Mouse (Mus musculus) urinary bladder, adult 2 months (tissue): Measurements from ENCODE around the gene Ankrd28. TPM values are rescaled to one million over a fixed set of nuclear protein-coding genes. Genes with fewer than 3 reads are reported as not detected.
"Not testable (repeated sequence)": the region's sequence is repeated elsewhere in the genome, so short reads cannot be mapped to it uniquely, and the experiment has no call there.

Experiments
- DNase-seq: peaks from one replicate; pipeline ENCODE4 v3.0.0; 2022; ENCODE audit warnings: low spot score
- polyA plus RNA-seq: library from polyadenylated mRNA; depleted of rRNA; stranded (reverse); fragments of >200 nt; gene quantifications from 2 replicates; pipeline ENCODE4 v1.2.3, GENCODE M21; 2012; rRNA removed

Gene Ankrd28
- 10.3 and 13.7 TPM in 2 replicates for polyA plus RNA-seq

- peak; percentile 91 for DNase-seq
Observed at GRCm38 (mm10) chr14:31830571-31831369, at the start of gene Ankrd28. Gene Ankrd28 (minus strand): TSS chr14:31830651.

DNA sequence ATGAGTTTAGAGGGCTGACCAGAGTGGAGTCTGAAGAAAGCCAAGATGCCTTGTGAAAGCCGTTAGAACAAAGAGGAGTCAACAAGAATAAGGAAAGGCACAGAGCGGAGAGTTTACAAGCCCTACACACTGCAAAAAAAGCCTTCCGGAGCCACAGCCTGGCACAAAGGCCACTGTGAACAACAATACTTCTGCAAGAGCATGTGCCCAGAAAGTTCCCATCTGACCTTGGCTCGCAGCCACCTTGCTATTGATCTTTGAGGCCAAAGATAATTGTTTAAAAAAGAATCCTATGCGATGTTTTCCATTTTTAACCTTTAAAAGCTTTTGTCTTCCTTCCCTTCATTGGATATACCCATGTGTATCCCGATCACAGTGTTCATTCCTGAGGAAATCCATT, 49.0 kb upstream of the Ankrd28 start:
- no peak for DNase-seq

DNA sequence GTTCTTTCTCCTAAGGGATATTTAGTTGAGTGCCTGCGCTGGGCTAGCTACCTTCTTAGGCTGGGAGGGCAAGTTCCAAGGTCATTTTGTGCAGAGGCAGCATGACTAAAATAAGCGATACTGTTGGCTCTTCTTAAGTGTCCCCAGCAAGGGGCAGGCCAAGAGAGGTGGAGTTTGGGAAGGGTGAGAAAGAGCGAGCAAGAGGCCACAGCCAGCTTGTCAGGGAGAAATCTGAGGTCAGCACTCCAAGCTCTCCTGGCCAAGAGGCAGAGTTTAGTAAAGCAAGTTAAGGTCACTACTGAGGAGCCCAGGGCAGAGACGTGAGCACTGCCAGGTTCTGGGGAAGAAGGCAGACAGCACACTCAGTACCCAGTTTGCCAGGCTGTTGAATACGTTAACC, 41.7 kb upstream of the Ankrd28 start:
- DNase-seq: no peak

- DNase-seq: no peak
Observed at GRCm38 (mm10) chr14:31870436-31870835, 40.0 kb upstream of the Ankrd28 start.

GRCm38 (mm10) chr14:31868591-31868990, 38.1 kb upstream of the Ankrd28 start:
- no peak for DNase-seq

DNA sequence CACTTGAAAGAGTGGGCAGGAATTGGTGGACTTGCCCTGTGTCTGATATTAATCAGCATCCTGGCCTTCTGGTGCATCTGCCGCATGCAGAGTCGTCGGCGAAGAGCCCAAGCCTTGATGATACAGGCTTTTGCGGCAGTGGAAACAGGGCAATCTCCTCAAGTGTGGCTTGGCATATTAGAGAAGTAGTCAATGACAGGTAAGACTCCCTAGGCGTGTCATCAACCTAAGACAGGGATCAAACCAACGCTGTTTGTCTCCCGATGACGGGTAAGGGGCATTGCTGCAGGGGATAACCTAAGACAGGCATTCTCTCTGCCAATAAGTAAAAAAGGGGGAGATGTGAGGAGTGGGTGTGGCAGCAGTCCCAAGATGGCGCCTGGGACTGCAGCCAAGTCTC, 35.9 kb upstream of the Ankrd28 start:
- not testable (repeated sequence) for DNase-seq

- no peak for DNase-seq
Observed at GRCm38 (mm10) chr14:31858679-31859078, 28.2 kb upstream of the Ankrd28 start.

DNA sequence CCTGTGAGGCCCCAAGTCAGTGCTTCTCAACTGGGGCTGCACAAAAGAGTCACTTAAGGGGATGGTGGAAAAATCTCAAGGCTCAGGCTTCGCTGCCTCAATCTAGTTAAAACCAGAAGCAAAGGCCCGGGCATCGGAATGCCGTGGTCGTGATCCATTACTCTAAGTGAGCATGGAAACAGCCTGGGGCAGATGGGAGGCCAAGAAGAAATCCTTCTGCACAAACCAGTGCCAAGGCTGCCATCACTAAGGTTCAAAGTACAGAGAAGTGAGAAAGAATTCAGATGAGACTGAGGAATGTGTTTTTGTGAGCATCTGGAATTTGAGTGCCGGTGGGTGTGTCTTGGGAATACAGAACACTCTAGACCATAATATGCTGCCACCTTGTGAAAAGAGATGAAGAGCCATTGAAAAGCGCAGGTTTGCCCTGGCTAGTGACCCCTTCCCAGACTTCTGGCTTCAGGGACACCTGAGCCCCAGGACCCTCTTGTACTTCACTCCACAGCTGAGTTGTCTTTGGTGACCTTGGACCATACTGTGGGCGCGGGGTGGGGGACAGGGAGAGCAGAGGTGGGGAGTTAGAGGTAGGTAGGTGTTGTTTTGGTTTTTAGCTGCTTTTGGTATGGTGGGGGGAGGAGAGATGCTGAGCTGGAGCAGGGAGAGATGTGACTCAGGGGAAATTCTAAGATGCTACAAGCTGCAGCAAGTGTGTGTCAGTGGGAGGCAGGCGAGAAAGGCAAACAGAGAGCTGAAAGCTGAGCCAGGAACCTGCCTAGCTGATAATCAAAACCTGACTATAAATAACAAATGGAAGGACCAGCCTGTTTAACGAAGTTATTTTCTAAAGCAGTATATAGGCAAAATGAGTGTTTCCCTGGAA, 26.9 kb upstream of the Ankrd28 start:
- DNase-seq: no peak

- no peak for DNase-seq
Observed at GRCm38 (mm10) chr14:31856007-31856406, 25.6 kb upstream of the Ankrd28 start.

- DNase-seq: no peak
Observed at GRCm38 (mm10) chr14:31854667-31855066, 24.2 kb upstream of the Ankrd28 start.

DNA sequence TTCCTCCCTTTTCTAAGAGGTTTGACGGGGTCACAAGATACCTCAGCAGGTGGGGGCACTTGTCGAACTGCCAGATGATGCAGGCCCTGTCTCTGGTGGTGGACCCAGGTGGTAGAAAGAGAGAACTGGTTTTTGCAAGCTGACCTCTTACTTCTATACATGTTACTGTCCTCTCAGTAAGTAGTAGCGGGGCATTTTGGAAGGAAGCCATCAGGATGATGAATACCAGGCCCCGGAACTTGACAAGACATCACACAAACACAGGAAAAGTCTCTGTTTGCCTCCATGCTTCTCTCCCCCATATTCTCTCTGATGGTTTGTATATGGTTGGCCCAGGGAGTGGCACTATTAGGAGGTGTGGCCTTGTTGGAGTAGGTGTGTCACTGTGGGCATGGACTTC, 13.1 kb upstream of the Ankrd28 start:
- no peak for DNase-seq

DNA sequence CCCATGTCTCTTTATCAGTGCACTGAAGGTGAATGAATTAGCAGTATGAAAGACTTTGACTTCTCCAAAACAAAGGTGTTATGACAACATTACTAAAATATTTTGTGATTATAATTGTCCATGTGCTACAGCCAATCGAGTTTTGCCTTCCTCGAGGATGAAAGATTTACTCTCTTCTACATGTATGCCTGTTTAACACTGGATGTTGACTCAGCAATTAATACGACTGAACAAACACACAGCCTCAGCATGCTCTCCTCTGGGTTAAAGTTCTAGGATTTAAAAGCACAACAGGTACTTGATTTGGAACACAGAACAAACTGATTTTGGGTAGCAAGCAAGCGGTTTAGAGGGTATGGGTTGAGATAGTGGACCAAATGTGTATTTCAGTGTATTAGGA, 1.6 kb upstream of the Ankrd28 start:
- no peak for DNase-seq

- no peak for DNase-seq
Observed at GRCm38 (mm10) chr14:31831370-31831712, 890 bp upstream of the Ankrd28 start.

DNA sequence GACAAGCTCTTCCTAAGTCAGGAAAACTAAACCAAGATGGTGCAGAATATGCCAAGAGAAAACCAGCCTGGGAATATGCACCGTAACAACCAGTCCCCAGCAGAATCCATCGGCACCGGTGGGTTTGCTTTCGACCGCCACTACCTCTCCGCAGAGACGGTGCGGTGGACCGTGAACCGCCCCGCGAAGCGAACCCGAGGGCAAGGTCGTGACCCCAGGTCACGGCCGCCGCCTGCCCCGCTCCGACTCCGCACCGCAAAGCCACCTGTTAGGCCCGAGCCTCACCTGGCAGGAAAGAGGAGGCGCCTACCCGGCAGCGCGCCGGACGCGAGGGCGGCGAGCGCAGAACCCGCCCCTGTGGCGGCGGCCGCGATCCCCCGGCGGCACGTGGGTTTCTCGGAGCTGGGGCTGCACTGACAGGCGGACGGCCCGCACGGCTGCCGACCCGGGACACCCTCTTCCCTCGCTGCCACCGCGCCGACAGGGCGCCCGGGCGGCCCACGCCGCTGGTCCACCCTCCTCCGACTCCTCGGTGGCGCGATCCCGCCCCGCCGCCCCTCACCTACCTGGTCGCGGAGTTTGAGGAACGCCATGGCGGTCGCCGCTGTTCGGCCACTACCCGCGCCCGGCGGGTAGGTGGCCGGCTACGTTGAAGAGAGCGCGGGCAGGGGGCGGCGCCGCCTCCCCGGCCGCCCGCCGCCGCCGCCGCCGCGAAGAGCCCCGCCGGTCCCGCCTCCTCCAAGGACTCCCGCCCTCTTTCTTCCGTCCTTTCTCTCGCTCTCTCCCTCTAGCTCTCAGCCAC, 489 bp downstream of the Ankrd28 start:
- DNase-seq: peak; percentile 59

GRCm38 (mm10) chr14:31827221-31827620, 3.2 kb downstream of the Ankrd28 start:
- no peak for DNase-seq

GRCm38 (mm10) chr14:31809942-31810341, 20.5 kb downstream of the Ankrd28 start:
- DNase-seq: no peak

DNA sequence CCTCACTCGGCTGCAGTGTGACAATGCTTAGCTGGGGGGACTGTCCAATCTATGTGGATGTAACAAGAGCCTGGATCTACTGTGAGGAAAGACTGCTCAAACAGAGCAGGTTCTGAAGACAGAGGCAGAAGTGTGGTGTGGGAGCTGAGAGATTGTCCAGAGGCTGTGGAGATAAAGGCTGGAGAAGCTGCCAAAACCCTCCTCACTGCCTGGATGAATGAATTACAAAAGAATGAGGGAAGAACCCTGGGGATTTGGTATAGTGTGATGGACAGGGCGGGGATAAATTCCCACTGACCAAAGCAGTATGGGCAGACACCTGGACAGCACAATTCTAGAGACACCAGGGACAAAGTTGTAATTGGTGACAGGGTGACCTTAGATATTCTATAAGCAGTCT, 26.7 kb downstream of the Ankrd28 start:
- no peak for DNase-seq

DNA sequence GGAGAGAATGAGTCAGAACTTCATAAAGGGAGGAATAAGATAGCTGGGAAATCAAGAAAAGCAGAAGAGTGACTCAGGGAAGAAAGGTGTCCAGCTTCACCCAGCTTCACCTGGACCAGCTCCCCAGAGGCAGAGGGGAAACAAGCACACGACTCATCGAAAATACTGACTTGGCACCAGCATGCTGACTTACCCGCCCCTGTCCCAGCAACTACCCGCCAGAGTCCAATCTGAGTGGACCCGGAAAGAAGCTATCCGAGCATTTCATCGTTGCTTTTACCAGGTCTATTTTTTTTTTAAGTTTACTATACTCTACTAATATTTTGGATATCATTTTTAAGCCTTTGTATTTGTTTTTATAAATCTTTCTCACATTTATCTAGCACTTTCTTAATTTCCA, 29.5 kb downstream of the Ankrd28 start:
- no peak for DNase-seq

GRCm38 (mm10) chr14:31800446-31800845, 30.0 kb downstream of the Ankrd28 start:
- DNase-seq: no peak

DNA sequence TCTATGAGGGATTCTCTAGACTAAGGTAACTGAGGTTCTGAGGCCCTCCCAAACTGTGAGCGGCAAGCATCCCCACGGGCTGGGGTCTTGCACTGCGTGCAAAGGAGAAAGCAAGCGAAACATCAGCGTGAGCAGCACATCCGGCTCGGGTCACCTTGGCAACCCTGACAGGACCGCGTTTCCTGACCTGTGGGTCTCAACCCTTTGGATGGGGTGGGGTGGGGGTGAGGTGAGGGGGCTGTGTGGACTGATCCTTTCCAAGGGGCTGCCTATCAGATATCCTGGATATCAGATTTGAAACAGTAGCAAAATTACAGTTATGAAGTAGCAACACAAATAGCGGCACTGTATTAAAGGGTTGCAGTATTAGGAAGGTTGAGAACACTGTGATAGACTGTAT, 31.5 kb downstream of the Ankrd28 start:
- no peak for DNase-seq

- no peak for DNase-seq
Observed at GRCm38 (mm10) chr14:31795535-31795934, 34.9 kb downstream of the Ankrd28 start.

DNA sequence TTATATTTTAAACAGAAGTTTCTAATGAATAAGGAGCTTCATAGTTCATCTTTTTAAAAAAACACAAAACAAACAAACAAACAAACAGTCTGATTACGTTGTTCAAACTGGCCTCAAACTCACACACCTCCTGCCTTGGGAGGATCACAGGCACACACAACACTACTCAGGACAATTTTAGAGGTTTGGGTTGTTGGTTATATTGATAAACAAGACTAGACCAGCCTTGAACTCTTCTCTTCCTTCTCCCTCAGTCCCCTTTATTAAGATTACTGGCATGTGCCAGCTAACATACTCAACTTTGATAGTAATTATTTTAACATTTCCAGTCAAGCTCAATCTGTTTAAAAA, 35.7 kb downstream of the Ankrd28 start:
- no peak for DNase-seq
